Mouse (Mus musculus): ENCODE measurements around the gene Kcnk18.

Gene Kcnk18

GRCm38 (mm10) chr19:59273190-59273589, 54.2 kb downstream of the Kcnk18 start:
- in situ Hi-C loops (cut with MboI; ENCODE audit: unreplicated experiment in 2 of 2), result no loop called here

- in situ Hi-C loops (cut with MboI; ENCODE audit: unreplicated experiment in 2 of 2), result no loop called here
These were observed 57.3 kb downstream of the Kcnk18 start for GRCm38 (mm10) chr19:59276354-59276753.

GRCm38 (mm10) chr19:59280841-59281240, 61.8 kb downstream of the Kcnk18 start:
- in situ Hi-C loops (cut with MboI; ENCODE audit: unreplicated experiment in 2 of 2), result no loop called here

GRCm38 (mm10) chr19:59282001-59282400, 63.0 kb downstream of the Kcnk18 start:
- in situ Hi-C loops (cut with MboI; ENCODE audit: unreplicated experiment in 2 of 2), result no loop called here
